Mouse (Mus musculus) stomach, embryonic 14.5 days (tissue): Measurements from ENCODE around the gene Gm15319. TPM values are rescaled to one million over a fixed set of nuclear protein-coding genes. Genes with fewer than 3 reads are reported as not detected.
"Not testable (repeated sequence)": the region's sequence is repeated elsewhere in the genome, so short reads cannot be mapped to it uniquely, and the experiment has no call there.

ENCODE experiments used
- ATAC-seq: fragments of 200-750 bp; cut with Nextera tagmentation; 2 replicates; pipeline ENCODE4 v1.8.0; 2017; ENCODE audit warnings: low read depth, moderate TSS enrichment; ENCODE audit not compliant: insufficient number of reproducible peaks, insufficient read depth, low FRiP score
- H3K27ac ChIP-seq: fragments of 300-500 bp; sonication (generic); 2 replicates; pipeline ENCODE4 v1.5.1; 2014; ENCODE audit warnings: mild to moderate bottlenecking, low read length, moderate library complexity, mixed read lengths
- H3K27me3 ChIP-seq: fragments of 300-500 bp; sonication (generic); 2 replicates; pipeline ENCODE4 v1.6.1; 2014; ENCODE audit warnings: low read length, control low read depth, mixed read lengths; ENCODE audit not compliant: control insufficient read depth, insufficient read depth
- H3K36me3 ChIP-seq: fragments of 300-500 bp; sonication (generic); 2 replicates; pipeline ENCODE4 v1.6.1; 2014; ENCODE audit warnings: mild to moderate bottlenecking, control low read depth, low read length, moderate library complexity, mixed read lengths; ENCODE audit not compliant: control insufficient read depth, insufficient read depth
- H3K4me1 ChIP-seq: fragments of 300-500 bp; sonication (generic); 2 replicates; pipeline ENCODE4 v1.6.1; 2014; ENCODE audit warnings: low read length, control low read depth, mixed read lengths; ENCODE audit not compliant: control insufficient read depth, insufficient read depth
- H3K4me2 ChIP-seq: fragments of 300-500 bp; sonication (generic); replicated peaks from 2 replicates; pipeline ENCODE4 v1.6.1; 2014; ENCODE audit warnings: low read depth, low read length, control low read depth
- H3K4me3 ChIP-seq: fragments of 300-500 bp; sonication (generic); 2 replicates; pipeline ENCODE4 v1.5.1; 2014; ENCODE audit warnings: low read depth, low read length, control low read depth
- H3K9ac ChIP-seq: fragments of 300-500 bp; sonication (generic); replicated peaks from 2 replicates; pipeline ENCODE4 v1.6.1; 2014; ENCODE audit warnings: low read depth, mild to moderate bottlenecking, control low read depth, low read length, moderate library complexity, mixed read lengths
- H3K9me3 ChIP-seq: fragments of 300-500 bp; sonication (generic); 2 replicates; pipeline ENCODE4 v1.6.1; 2016; ENCODE audit warnings: low read depth, low read length, control low read depth; ENCODE audit not compliant: control insufficient read depth
- WGBS: fragments of 180-500 bp; shearing (Covaris S2); extraction: QIAGEN DNeasy Blood & Tissue Kit; methylation state at CpG from one replicate; pipeline ENCODE4 v1.1.7; 2014; 5-methylcytosine and 5-hydroxymethylcytosine counted together
- polyA plus RNA-seq: library from polyadenylated mRNA; unstranded; fragments of >200 nt; fragmentation: Nextera tagmentation; extraction: Ambion mirVana; gene quantifications from 2 replicates; pipeline ENCODE4 v1.2.1, GENCODE M21; 2014

The Gm15319 gene
- polyA plus RNA-seq, 1 experiment from 2014 or later, result 0.29 TPM

GRCm38 (mm10) chr8:20382146-20382545 lies 19.1 kb upstream of the Gm15319 start:
- not testable (repeated sequence) for H3K4me2 ChIP-seq, H3K4me1 ChIP-seq, ATAC-seq, H3K9ac ChIP-seq, H3K4me3 ChIP-seq, H3K36me3 ChIP-seq, H3K9me3 ChIP-seq, H3K27me3 ChIP-seq, H3K27ac ChIP-seq
- 67% methylated on average over 2 of the region's 2 CpGs for WGBS

- not testable (repeated sequence) for H3K27me3 ChIP-seq, H3K27ac ChIP-seq, H3K4me3 ChIP-seq, H3K36me3 ChIP-seq, H3K9me3 ChIP-seq, ATAC-seq, H3K9ac ChIP-seq, H3K4me2 ChIP-seq, H3K4me1 ChIP-seq
- 89% methylated on average over 2 of the region's 3 CpGs for WGBS
These were observed 18.6 kb upstream of the Gm15319 start for GRCm38 (mm10) chr8:20381637-20382036.

- H3K27ac ChIP-seq, H3K4me1 ChIP-seq, H3K9ac ChIP-seq, ATAC-seq, H3K36me3 ChIP-seq, H3K9me3 ChIP-seq, H3K27me3 ChIP-seq, H3K4me2 ChIP-seq, H3K4me3 ChIP-seq: not testable (repeated sequence)
- 71% methylated on average over 1 of the region's 5 CpGs for WGBS
These were observed 18.2 kb upstream of the Gm15319 start for GRCm38 (mm10) chr8:20381239-20381620.

- not testable (repeated sequence) for H3K36me3 ChIP-seq, H3K9me3 ChIP-seq, H3K4me2 ChIP-seq, H3K9ac ChIP-seq, H3K27me3 ChIP-seq, H3K4me3 ChIP-seq, H3K4me1 ChIP-seq, H3K27ac ChIP-seq
- ATAC-seq, result peak; percentile 80
- 89% methylated on average over 7 of the region's 7 CpGs for WGBS
These were observed 17.7 kb upstream of the Gm15319 start for GRCm38 (mm10) chr8:20380590-20381238.

- WGBS, result no CpG with 5 or more reads among the region's 4 CpGs
- not testable (repeated sequence) for H3K4me2 ChIP-seq
- ATAC-seq, result peak; percentile 51; the same call in 1 of the 2 replicates
These were observed 16.8 kb upstream of the Gm15319 start for GRCm38 (mm10) chr8:20379650-20380436.

GRCm38 (mm10) chr8:20378786-20379649 lies 16.0 kb upstream of the Gm15319 start:
- peak; percentile 85 for ATAC-seq
- H3K27me3 ChIP-seq, H3K4me3 ChIP-seq, H3K4me2 ChIP-seq, H3K27ac ChIP-seq, H3K4me1 ChIP-seq, H3K9ac ChIP-seq, H3K36me3 ChIP-seq, H3K9me3 ChIP-seq: not testable (repeated sequence)
- WGBS, result 82% methylated on average over 3 of the region's 8 CpGs

More at GRCm38 (mm10) chr8:20379650-20380436, 16.8 kb upstream of the Gm15319 start:
- H3K27me3 ChIP-seq, H3K4me3 ChIP-seq, H3K9me3 ChIP-seq, H3K4me1 ChIP-seq, H3K27ac ChIP-seq, H3K36me3 ChIP-seq, H3K9ac ChIP-seq: not testable (repeated sequence)

GRCm38 (mm10) chr8:20378353-20378752 lies 15.3 kb upstream of the Gm15319 start:
- H3K9me3 ChIP-seq, H3K4me1 ChIP-seq, H3K4me2 ChIP-seq, ATAC-seq, H3K27ac ChIP-seq, H3K27me3 ChIP-seq, H3K36me3 ChIP-seq, H3K4me3 ChIP-seq, H3K9ac ChIP-seq: not testable (repeated sequence)
- 82% methylated on average over 5 of the region's 8 CpGs for WGBS

GRCm38 (mm10) chr8:20375698-20376097 lies 12.7 kb upstream of the Gm15319 start:
- not testable (repeated sequence) for H3K4me3 ChIP-seq, H3K4me2 ChIP-seq, H3K27me3 ChIP-seq, H3K27ac ChIP-seq, H3K9ac ChIP-seq, H3K4me1 ChIP-seq, ATAC-seq, H3K9me3 ChIP-seq, H3K36me3 ChIP-seq
- no CpG with 5 or more reads among the region's 3 CpGs for WGBS
